ENCODE assay signal across 12 mouse cellular contexts in the genomic region with DNA sequence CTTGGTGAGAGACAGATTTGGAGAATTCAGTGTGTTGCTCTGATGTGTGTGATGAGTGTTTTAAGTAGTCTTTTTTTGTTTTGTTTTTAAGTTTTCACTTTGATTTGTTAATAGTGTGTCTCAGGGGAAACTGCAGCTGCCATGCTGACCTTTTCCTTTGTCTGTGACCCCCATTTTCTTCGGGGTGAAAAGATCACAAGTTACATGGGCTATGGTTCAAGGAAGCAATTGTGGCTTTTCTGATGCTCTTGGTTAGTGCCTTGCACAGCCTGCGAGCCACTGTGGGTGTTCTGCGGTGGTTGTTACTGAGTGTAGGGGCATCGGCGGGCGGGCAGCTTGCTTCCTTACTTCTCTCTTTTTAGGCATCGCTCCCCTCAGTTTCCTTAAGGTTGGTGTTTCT. TPM values are rescaled to one million over a fixed set of nuclear protein-coding genes. Genes with fewer than 3 reads are reported as not detected.
DNase-seq lines count a peak whose midpoint lies in the region; ATAC-seq lines count a peak whose summit lies in the region.
"Had no signal": no experiment of that assay in that cellular context is flagged by ENCODE, and none has a peak within 500 bp of the region (broad histone marks: within the 10 kb centered on the region; RNA-seq: fewer than 3 reads in every experiment).

No protein-coding gene starts in this region.

- no peaks in the 10 kb centered on the region for H3K27me3 ChIP-seq in embryonic facial prominence, embryonic 14.5 days (replicated peaks; ENCODE audit: control insufficient read depth, insufficient read depth, low read length)
- H3K27me3 ChIP-seq in embryonic facial prominence, embryonic 10.5 days (replicated peaks; ENCODE audit: low read depth, poor library complexity, severe bottlenecking): no peaks in the 10 kb centered on the region
- peaks cover 42% of the 10 kb centered on the region for H3K27me3 ChIP-seq in hindbrain, embryonic 10.5 days (ENCODE audit: insufficient read depth, poor library complexity, severe bottlenecking)
- no peaks in the 10 kb centered on the region for H3K27me3 ChIP-seq in hindbrain, embryonic 16.5 days (replicated peaks; ENCODE audit: control insufficient read depth, insufficient read depth, low read length)
- H3K27me3 ChIP-seq in intestine, embryonic 16.5 days (replicated peaks; ENCODE audit: control insufficient read depth, insufficient read depth, low read length): no peaks in the 10 kb centered on the region
- H3K27me3 ChIP-seq: liver, embryonic 13.5 days had no signal

- peak; percentile 17 for DNase-seq in embryonic facial prominence, embryonic 14.5 days (ENCODE audit: low spot score)
- DNase-seq in embryonic facial prominence, embryonic 10.5 days (ENCODE audit: low spot score): no peak
- DNase-seq in hindbrain, embryonic 10.5 days (ENCODE audit: low spot score): peak; percentile 61
- DNase-seq in embryo, embryonic 10 days (ENCODE audit: low spot score): peak; percentile 72
- no peak for DNase-seq in adipocyte (ENCODE audit: low spot score)
- DNase-seq in adrenal gland, adult 2 months: no peak
- DNase-seq: adrenal gland, postnatal 36 days; cerebellum, postnatal 36 days; liver, embryonic 13.5 days had no signal

- 0 out of 2 replicates have a peak overlapping the region, but pooled peaks have one; percentile 21 for H3K27ac ChIP-seq in embryonic facial prominence, embryonic 14.5 days (replicated peaks; ENCODE audit: low read depth, low read length)
- H3K27ac ChIP-seq in embryonic facial prominence, embryonic 10.5 days (replicated peaks): no peak overlapping the region
- no peak overlapping the region for H3K27ac ChIP-seq in hindbrain, embryonic 10.5 days
- H3K27ac ChIP-seq in hindbrain, embryonic 16.5 days (ENCODE audit: low read depth, low read length): no peak overlapping the region
- H3K27ac ChIP-seq in intestine, embryonic 16.5 days (ENCODE audit: low read length): peak overlapping the region; percentile 55; the same call in 1 of the 2 replicates
- H3K27ac ChIP-seq: liver, embryonic 13.5 days had no signal

- no peak overlapping the region for H3K9ac ChIP-seq in embryonic facial prominence, embryonic 14.5 days (ENCODE audit: low read depth, low read length)
- H3K9ac ChIP-seq in hindbrain, embryonic 16.5 days (ENCODE audit: low read depth, low read length): no peak overlapping the region
- no peak overlapping the region for H3K9ac ChIP-seq in intestine, embryonic 16.5 days (ENCODE audit: low read depth, low read length)
- H3K9ac ChIP-seq: liver, embryonic 13.5 days had no signal

- WGBS in embryonic facial prominence, embryonic 14.5 days: 33% methylated on average over 7 of the region's 7 CpGs
- 25% methylated on average over 7 of the region's 7 CpGs for WGBS in embryonic facial prominence, embryonic 10.5 days
- WGBS in hindbrain, embryonic 10.5 days: 9% methylated on average over 7 of the region's 7 CpGs
- 16% methylated on average over 7 of the region's 7 CpGs for WGBS in hindbrain, embryonic 16.5 days
- 54% methylated on average over 7 of the region's 7 CpGs for WGBS in intestine, embryonic 16.5 days

- no peak for ATAC-seq in embryonic facial prominence, embryonic 14.5 days (ENCODE audit: low read depth)
- ATAC-seq in hindbrain, embryonic 16.5 days: no peak
- ATAC-seq in intestine, embryonic 16.5 days: no peak

- H3K36me3 ChIP-seq in embryonic facial prominence, embryonic 14.5 days (ENCODE audit: control insufficient read depth, insufficient read depth, low read length): peaks cover 5% of the 10 kb centered on the region; the same call in 1 of the 2 replicates
- peaks cover 31% of the 10 kb centered on the region for H3K36me3 ChIP-seq in embryonic facial prominence, embryonic 10.5 days (replicated peaks)
- H3K36me3 ChIP-seq in hindbrain, embryonic 10.5 days: no peaks in the 10 kb centered on the region; the same call in 1 of the 2 replicates
- no peaks in the 10 kb centered on the region for H3K36me3 ChIP-seq in hindbrain, embryonic 16.5 days (ENCODE audit: control insufficient read depth, insufficient read depth, low read length)
- H3K36me3 ChIP-seq in intestine, embryonic 16.5 days (ENCODE audit: control insufficient read depth, insufficient read depth, low read length): no peaks in the 10 kb centered on the region
- H3K36me3 ChIP-seq: liver, embryonic 13.5 days had no signal

- 0 out of 2 replicates have a peak, but pooled peaks cover 6% of the 10 kb centered on the region for H3K4me1 ChIP-seq in embryonic facial prominence, embryonic 14.5 days (ENCODE audit: control insufficient read depth, insufficient read depth, low read length)
- peaks cover 21% of the 10 kb centered on the region for H3K4me1 ChIP-seq in embryonic facial prominence, embryonic 10.5 days
- peaks cover 27% of the 10 kb centered on the region for H3K4me1 ChIP-seq in hindbrain, embryonic 10.5 days (replicated peaks)
- peaks cover 10% of the 10 kb centered on the region for H3K4me1 ChIP-seq in hindbrain, embryonic 16.5 days (ENCODE audit: control insufficient read depth, insufficient read depth, low read depth, low read length)
- H3K4me1 ChIP-seq in intestine, embryonic 16.5 days (ENCODE audit: control insufficient read depth, insufficient read depth, low read length): peaks cover 24% of the 10 kb centered on the region

- no peaks in the 10 kb centered on the region for H3K9me3 ChIP-seq in embryonic facial prominence, embryonic 14.5 days (ENCODE audit: control insufficient read depth, low read length)
- no peaks in the 10 kb centered on the region for H3K9me3 ChIP-seq in embryonic facial prominence, embryonic 10.5 days
- no peaks in the 10 kb centered on the region for H3K9me3 ChIP-seq in hindbrain, embryonic 10.5 days
- H3K9me3 ChIP-seq in hindbrain, embryonic 16.5 days (ENCODE audit: control insufficient read depth, low read length): no peaks in the 10 kb centered on the region
- H3K9me3 ChIP-seq in intestine, embryonic 16.5 days (ENCODE audit: control insufficient read depth, low read length): no peaks in the 10 kb centered on the region
- H3K9me3 ChIP-seq: liver, embryonic 13.5 days had no signal

- H3K4me3 ChIP-seq in embryonic facial prominence, embryonic 14.5 days (ENCODE audit: low read depth, low read length): no peak overlapping the region
- no peak overlapping the region for H3K4me3 ChIP-seq in embryonic facial prominence, embryonic 10.5 days
- peak overlapping the region; percentile 1; the same call in 1 of the 2 replicates for H3K4me3 ChIP-seq in hindbrain, embryonic 10.5 days
- H3K4me3 ChIP-seq in hindbrain, embryonic 16.5 days (ENCODE audit: low read length): no peak overlapping the region
- no peak overlapping the region for H3K4me3 ChIP-seq in intestine, embryonic 16.5 days (ENCODE audit: low read length)
- H3K4me3 ChIP-seq: erythroblast, embryonic 14.5 days; liver, embryonic 13.5 days had no signal

- H3K4me2 ChIP-seq in embryonic facial prominence, embryonic 14.5 days (ENCODE audit: low read depth, low read length): no peak overlapping the region; the same call in 1 of the 2 replicates
- no peak overlapping the region for H3K4me2 ChIP-seq in hindbrain, embryonic 16.5 days (ENCODE audit: low read length)
- H3K4me2 ChIP-seq in intestine, embryonic 16.5 days (ENCODE audit: low read depth, low read length): no peak overlapping the region
- H3K4me2 ChIP-seq: liver, embryonic 13.5 days had no signal

RNA-seq across cellular contexts. Expression of gene Dock1, which starts 54.4 kb away (rescaled TPM):
- 35.6 and 39.5 TPM in 2 replicates for polyA plus RNA-seq in embryonic facial prominence, embryonic 14.5 days (2014; fragmentation: Nextera tagmentation; extraction: Ambion mirVana)
- 38.0 and 40.3 TPM in 2 replicates for polyA plus RNA-seq in embryonic facial prominence, embryonic 10.5 days (2016; fragmentation: Nextera tagmentation; extraction: Ambion mirVana)
- 21.9 and 24.2 TPM in 2 replicates for polyA plus RNA-seq in hindbrain, embryonic 10.5 days (2016; fragmentation: Nextera tagmentation; extraction: Ambion mirVana)
- polyA plus RNA-seq in hindbrain, embryonic 16.5 days (2015; fragmentation: Nextera tagmentation; extraction: Ambion mirVana): 8.8 and 8.9 TPM in 2 replicates
- 21.9 and 23.1 TPM in 2 replicates for polyA plus RNA-seq in intestine, embryonic 16.5 days (2015; fragmentation: Nextera tagmentation; extraction: Ambion mirVana)
- total RNA-seq in adrenal gland, adult 2 months (2021): 100 to 1,000 TPM; 116 to 174 TPM
- 17.5 and 25.8 TPM in 2 replicates for polyA plus RNA-seq in adrenal gland, adult 2 months (2012; rRNA removed)
- polyA plus RNA-seq: erythroblast, embryonic 14.5 days had no signal

Comparison
In these comparisons a context has a peak if more than half of its experiments do, and no peak if none do; other contexts are left out.
1. DNase-seq: peak in embryonic facial prominence, embryonic 14.5 days (single experiment), hindbrain, embryonic 10.5 days (single experiment) and embryo, embryonic 10 days (single experiment); none in embryonic facial prominence, embryonic 10.5 days (single experiment), adipocyte (single experiment) and adrenal gland, adult 2 months (single experiment).
2. H3K27ac ChIP-seq: peak in embryonic facial prominence, embryonic 14.5 days (single experiment) and intestine, embryonic 16.5 days (single experiment); none in embryonic facial prominence, embryonic 10.5 days (single experiment), hindbrain, embryonic 10.5 days (single experiment) and hindbrain, embryonic 16.5 days (single experiment).